Mouse (Mus musculus): ENCODE data around the gene Rad51d. TPM values are rescaled to one million over a fixed set of nuclear protein-coding genes. Genes with fewer than 3 reads are reported as not detected.
"Not testable (repeated sequence)": the region's sequence is repeated elsewhere in the genome, so short reads cannot be mapped to it uniquely, and the experiment has no call there.

Rad51d gene
- polyA plus RNA-seq, 1 experiment from 2014 or later = 8.3 TPM

GRCm38 (mm10) chr11:82928897-82929632, 38.7 kb upstream of the Rad51d start:
- Histone ChIP-seq H3K27ac (replicated peaks) (no peak overlapping the region), H3K4me2 (replicated peaks; ENCODE audit: low read depth) (no peak overlapping the region), H3K36me3 (ENCODE audit: control insufficient read depth, insufficient read depth, low read length) (no peaks in the 10 kb centered on the region), H3K9me3 (ENCODE audit: control insufficient read depth, low read length) (no peaks in the 10 kb centered on the region), H3K4me3 (ENCODE audit: low read depth, low read length) (no peak overlapping the region), H3K4me1 (replicated peaks; ENCODE audit: control insufficient read depth, insufficient read depth) (no peaks in the 10 kb centered on the region), H3K27me3 (ENCODE audit: control insufficient read depth, insufficient read depth, low read length) (peaks cover 4% of the 10 kb centered on the region; the same call in 1 of the 2 replicates), H3K9ac (ENCODE audit: low read length) (no peak overlapping the region)
- ATAC-seq (ENCODE audit: low FRiP score, low TSS enrichment) = peak; percentile 18; the same call in 1 of the 2 replicates
- DNase-seq (ENCODE audit: low spot score) = no peak
- 37% methylated on average over 20 of the region's 20 CpGs for WGBS
- no peak for TF ChIP-seq CTCF (IDR thresholded peaks at IDR 0.05; ENCODE audit: low read depth)
- TF ChIP-seq EP300 (optimal IDR thresholded peaks at IDR 0.05) = no peak

GRCm38 (mm10) chr11:82923910-82924309, 33.5 kb upstream of the Rad51d start:
- DNase-seq (ENCODE audit: low spot score); H3K27ac ChIP-seq (replicated peaks); H3K36me3 ChIP-seq (ENCODE audit: control insufficient read depth, insufficient read depth, low read length); ATAC-seq (ENCODE audit: low FRiP score, low TSS enrichment); H3K27me3 ChIP-seq (ENCODE audit: control insufficient read depth, insufficient read depth, low read length); H3K9ac ChIP-seq (ENCODE audit: low read length); H3K9me3 ChIP-seq (ENCODE audit: control insufficient read depth, low read length); H3K4me2 ChIP-seq (replicated peaks; ENCODE audit: low read depth); H3K4me3 ChIP-seq (ENCODE audit: low read depth, low read length); H3K4me1 ChIP-seq (replicated peaks; ENCODE audit: control insufficient read depth, insufficient read depth): not testable (repeated sequence)
- 60% methylated on average over 6 of the region's 6 CpGs for WGBS

- no peak for TF ChIP-seq CTCF (IDR thresholded peaks at IDR 0.05; ENCODE audit: low read depth)
- H3K9ac ChIP-seq (ENCODE audit: low read length) = no peak overlapping the region
- ATAC-seq (ENCODE audit: low FRiP score, low TSS enrichment) (no peak), DNase-seq (ENCODE audit: low spot score) (no peak)
- H3K4me3 ChIP-seq (ENCODE audit: low read depth, low read length) = no peak overlapping the region
- no peaks in the 10 kb centered on the region for H3K4me1 ChIP-seq (replicated peaks; ENCODE audit: control insufficient read depth, insufficient read depth)
- 66% methylated on average over 4 of the region's 4 CpGs for WGBS
- H3K36me3 ChIP-seq (ENCODE audit: control insufficient read depth, insufficient read depth, low read length) = no peaks in the 10 kb centered on the region
- no peaks in the 10 kb centered on the region for H3K9me3 ChIP-seq (ENCODE audit: control insufficient read depth, low read length)
- no peaks in the 10 kb centered on the region for H3K27me3 ChIP-seq (ENCODE audit: control insufficient read depth, insufficient read depth, low read length)
- no peak overlapping the region for H3K27ac ChIP-seq (replicated peaks)
- H3K4me2 ChIP-seq (replicated peaks; ENCODE audit: low read depth) = no peak overlapping the region
Measured at GRCm38 (mm10) chr11:82921691-82922090, 31.3 kb upstream of the Rad51d start.

- Histone ChIP-seq H3K27ac (replicated peaks) (no peak overlapping the region), H3K4me1 (replicated peaks; ENCODE audit: control insufficient read depth, insufficient read depth) (no peaks in the 10 kb centered on the region), H3K9ac (ENCODE audit: low read length) (no peak overlapping the region), H3K4me2 (replicated peaks; ENCODE audit: low read depth) (no peak overlapping the region), H3K4me3 (ENCODE audit: low read depth, low read length) (no peak overlapping the region), H3K36me3 (ENCODE audit: control insufficient read depth, insufficient read depth, low read length) (no peaks in the 10 kb centered on the region), H3K27me3 (ENCODE audit: control insufficient read depth, insufficient read depth, low read length) (no peaks in the 10 kb centered on the region), H3K9me3 (ENCODE audit: control insufficient read depth, low read length) (no peaks in the 10 kb centered on the region)
- TF ChIP-seq CTCF (IDR thresholded peaks at IDR 0.05; ENCODE audit: low read depth) (no peak), EP300 (optimal IDR thresholded peaks at IDR 0.05) (no peak)
- no peak for ATAC-seq (ENCODE audit: low FRiP score, low TSS enrichment)
- 42% methylated on average over 10 of the region's 10 CpGs for WGBS
- DNase-seq (ENCODE audit: low spot score) = no peak
Measured at GRCm38 (mm10) chr11:82920768-82921167, 30.4 kb upstream of the Rad51d start.

- Histone ChIP-seq H3K4me2 (replicated peaks; ENCODE audit: low read depth) (peak overlapping the region; percentile 42), H3K4me3 (ENCODE audit: low read depth, low read length) (no peak overlapping the region), H3K27me3 (ENCODE audit: control insufficient read depth, insufficient read depth, low read length) (no peaks in the 10 kb centered on the region), H3K36me3 (ENCODE audit: control insufficient read depth, insufficient read depth, low read length) (no peaks in the 10 kb centered on the region), H3K4me1 (replicated peaks; ENCODE audit: control insufficient read depth, insufficient read depth) (no peaks in the 10 kb centered on the region), H3K27ac (replicated peaks) (no peak overlapping the region), H3K9ac (ENCODE audit: low read length) (no peak overlapping the region), H3K9me3 (ENCODE audit: control insufficient read depth, low read length) (no peaks in the 10 kb centered on the region)
- DNase-seq (ENCODE audit: low spot score) (peak; percentile 80), ATAC-seq (ENCODE audit: low FRiP score, low TSS enrichment) (no peak)
- WGBS = 6% methylated on average over 16 of the region's 16 CpGs
- TF ChIP-seq CTCF (IDR thresholded peaks at IDR 0.05; ENCODE audit: low read depth) (peak; percentile 99), EP300 (optimal IDR thresholded peaks at IDR 0.05) (no peak)
Measured at GRCm38 (mm10) chr11:82914711-82915352, 24.4 kb upstream of the Rad51d start.

GRCm38 (mm10) chr11:82910679-82911389, 20.4 kb upstream of the Rad51d start:
- no peaks in the 10 kb centered on the region for H3K27me3 ChIP-seq (ENCODE audit: control insufficient read depth, insufficient read depth, low read length)
- H3K27ac ChIP-seq (replicated peaks) = no peak overlapping the region
- no peaks in the 10 kb centered on the region for H3K36me3 ChIP-seq (ENCODE audit: control insufficient read depth, insufficient read depth, low read length)
- DNase-seq (ENCODE audit: low spot score) (no peak), ATAC-seq (ENCODE audit: low FRiP score, low TSS enrichment) (no peak)
- no peak for TF ChIP-seq CTCF (IDR thresholded peaks at IDR 0.05; ENCODE audit: low read depth)
- no peak overlapping the region for H3K4me2 ChIP-seq (replicated peaks; ENCODE audit: low read depth)
- H3K4me1 ChIP-seq (replicated peaks; ENCODE audit: control insufficient read depth, insufficient read depth) = peaks cover 3% of the 10 kb centered on the region
- H3K9me3 ChIP-seq (ENCODE audit: control insufficient read depth, low read length) = no peaks in the 10 kb centered on the region
- H3K4me3 ChIP-seq (ENCODE audit: low read depth, low read length) = no peak overlapping the region
- H3K9ac ChIP-seq (ENCODE audit: low read length) = no peak overlapping the region
- WGBS = 72% methylated on average over 11 of the region's 11 CpGs
